Mouse (Mus musculus) brain, embryonic 14.5 days (tissue): ENCODE results near the gene Rnasel.

Experiments
- CTCF ChIP-seq: fragments of 200-500 bp; IDR thresholded peaks from 2 replicates; pipeline ENCODE4 v1.5.1; 2012; ENCODE audit warnings: inconsistent platforms, mild to moderate bottlenecking, moderate library complexity, borderline replicate concordance; ENCODE audit not compliant: insufficient read depth, insufficient read length; ENCODE audit errors: extremely low read depth
- POLR2A ChIP-seq: fragments of 200-500 bp; IDR thresholded peaks from 2 replicates; pipeline ENCODE4 v1.6.1; 2012; ENCODE audit warnings: mild to moderate bottlenecking, inconsistent platforms, borderline replicate concordance; ENCODE audit not compliant: poor library complexity, insufficient read depth, insufficient read length, severe bottlenecking; ENCODE audit errors: extremely low read depth

- TF ChIP-seq CTCF (no peak), POLR2A (no peak)
Measured at GRCm38 (mm10) chr1:153740775-153741400, 8.3 kb upstream of the Rnasel start.
